Mouse (Mus musculus) liver, adult 2 months (tissue): Measurements from ENCODE around the gene Maml1. TPM values are rescaled to one million over a fixed set of nuclear protein-coding genes. Genes with fewer than 3 reads are reported as not detected.

Experiments
- DNase-seq: peaks from one replicate; pipeline ENCODE4 v3.0.0-alpha.2; 2011; ENCODE audit warnings: low read depth, low spot score; ENCODE audit errors: extremely low read depth
- H3K27ac ChIP-seq: fragments of 200-500 bp; replicated peaks from 2 replicates; pipeline ENCODE4 v1.5.1; 2012; ENCODE audit warnings: low read depth, mild to moderate bottlenecking, control low read depth, inconsistent platforms, low read length; ENCODE audit not compliant: insufficient read depth
- H3K27me3 ChIP-seq: fragments of 200-500 bp; 2 replicates; pipeline ENCODE4 v1.6.1; 2012; ENCODE audit warnings: mild to moderate bottlenecking, moderate library complexity, low read length, inconsistent platforms; ENCODE audit not compliant: control insufficient read depth, insufficient read depth
- H3K36me3 ChIP-seq: fragments of 200-500 bp; 2 replicates; pipeline ENCODE4 v1.6.1; 2012; ENCODE audit warnings: low read length, inconsistent platforms; ENCODE audit not compliant: control insufficient read depth, insufficient read depth
- H3K4me1 ChIP-seq: fragments of 200-500 bp; 2 replicates; pipeline ENCODE4 v1.6.1; 2011; ENCODE audit warnings: low read length; ENCODE audit not compliant: control insufficient read depth, insufficient read depth
- H3K4me3 ChIP-seq: fragments of 200-500 bp; 2 replicates; pipeline ENCODE4 v1.5.1; 2011; ENCODE audit warnings: low read depth, mild to moderate bottlenecking, control low read depth, low read length, moderate library complexity; ENCODE audit not compliant: insufficient read depth
- H3K79me2 ChIP-seq: fragments of 200-500 bp; 2 replicates; pipeline ENCODE4 v1.6.1; 2012; ENCODE audit warnings: inconsistent platforms, mild to moderate bottlenecking, low read length, moderate library complexity; ENCODE audit not compliant: control insufficient read depth, insufficient read depth
- H3K9ac ChIP-seq: fragments of 200-500 bp; 2 replicates; pipeline ENCODE4 v1.6.1; 2012; ENCODE audit warnings: low read depth, mild to moderate bottlenecking, control low read depth, inconsistent platforms, low read length
- CTCF ChIP-seq: fragments of 200-500 bp; IDR thresholded peaks from 2 replicates; pipeline ENCODE4 v1.5.1; 2011; ENCODE audit warnings: low read depth, low read length, control low read depth
- POLR2A ChIP-seq: fragments of 200-500 bp; IDR thresholded peaks from 2 replicates; pipeline ENCODE4 v1.6.1; 2011; ENCODE audit warnings: low read length, control low read depth; ENCODE audit not compliant: insufficient read depth; ENCODE audit errors: extremely low read depth
- WGBS: fragments of 180-500 bp; shearing (Covaris S2); methylation state at CpG from one replicate; pipeline ENCODE4 v1.1.7; 2018; 5-methylcytosine and 5-hydroxymethylcytosine counted together
- polyA plus RNA-seq: library from polyadenylated mRNA; depleted of rRNA; stranded (reverse); fragments of >200 nt; gene quantifications from 2 replicates; pipeline ENCODE4 v1.2.3, GENCODE M21; 2012
- total RNA-seq: library from RNA; depleted of rRNA; stranded (reverse); fragments of >200 nt; gene quantifications from 2 replicates; pipeline ENCODE4 v1.2.3, GENCODE M21; 2014

Gene Maml1
- total and polyA plus RNA-seq, 2 experiments: 3.1 to 8.3 TPM

- 7% methylated on average over 66 of the region's 66 CpGs for WGBS
- TF ChIP-seq POLR2A: no peak
These were observed 54.9 kb downstream of the Maml1 start for GRCm38 (mm10) chr11:50236937-50237835.

GRCm38 (mm10) chr11:50236540-50236936 is 55.6 kb downstream of the Maml1 start:
- H3K27ac ChIP-seq: no peak overlapping the region
- H3K9ac ChIP-seq: peak overlapping the region; percentile 73
- DNase-seq: peak; percentile 74
- no peaks in the 10 kb centered on the region for H3K27me3 ChIP-seq
- peaks cover 5% of the 10 kb centered on the region; the same call in 1 of the 2 replicates for H3K36me3 ChIP-seq
- H3K4me1 ChIP-seq: peaks cover 8% of the 10 kb centered on the region; the same call in 1 of the 2 replicates
- TF ChIP-seq POLR2A (0 out of 2 replicates have a peak, but pooled peaks have one; percentile 5), CTCF (peak; percentile 69)
- no peaks in the 10 kb centered on the region for H3K79me2 ChIP-seq
- WGBS: 3% methylated on average over 27 of the region's 27 CpGs
- H3K4me3 ChIP-seq: peak overlapping the region; percentile 83

More at GRCm38 (mm10) chr11:50236937-50237835, 54.9 kb downstream of the Maml1 start:
- H3K36me3 ChIP-seq: peaks cover 5% of the 10 kb centered on the region; the same call in 1 of the 2 replicates
- no peak overlapping the region for H3K27ac ChIP-seq
- peaks cover 8% of the 10 kb centered on the region; the same call in 1 of the 2 replicates for H3K4me1 ChIP-seq
- H3K79me2 ChIP-seq: no peaks in the 10 kb centered on the region
- peak overlapping the region; percentile 83 for H3K4me3 ChIP-seq
- H3K9ac ChIP-seq: peak overlapping the region; percentile 73
- no peaks in the 10 kb centered on the region for H3K27me3 ChIP-seq
- no peak for DNase-seq

GRCm38 (mm10) chr11:50234606-50235005 is 57.5 kb downstream of the Maml1 start:
- TF ChIP-seq CTCF (no peak), POLR2A (no peak)
- Histone ChIP-seq H3K4me3 (no peak overlapping the region), H3K27ac (no peak overlapping the region), H3K27me3 (no peaks in the 10 kb centered on the region), H3K79me2 (no peaks in the 10 kb centered on the region), H3K4me1 (peaks cover 9% of the 10 kb centered on the region), H3K9ac (no peak overlapping the region), H3K36me3 (peaks cover 5% of the 10 kb centered on the region; the same call in 1 of the 2 replicates)
- WGBS: 96% methylated on average over 25 of the region's 25 CpGs
- DNase-seq: no peak

DNA sequence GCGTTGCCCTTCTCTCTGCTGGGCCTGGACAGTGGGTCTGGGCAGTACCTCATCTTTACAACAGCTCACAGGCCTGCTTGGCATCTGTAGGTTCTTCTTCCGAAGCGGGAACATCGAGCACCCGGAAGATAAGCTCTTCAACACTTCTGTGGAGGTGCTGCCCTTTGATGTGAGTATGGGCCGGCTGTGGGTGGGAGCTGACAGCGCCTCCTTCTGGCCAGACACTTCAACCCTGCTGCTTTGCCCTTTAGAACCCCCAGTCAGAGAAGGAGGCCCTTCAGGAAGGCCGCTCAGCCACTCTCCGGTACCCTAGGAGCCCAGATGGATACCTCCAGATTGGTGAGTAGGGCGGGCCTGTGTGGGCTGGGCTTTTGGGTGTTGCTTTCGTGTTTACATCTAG is 58.1 kb downstream of the Maml1 start:
- Histone ChIP-seq H3K27me3 (no peaks in the 10 kb centered on the region), H3K4me3 (no peak overlapping the region), H3K4me1 (peaks cover 14% of the 10 kb centered on the region), H3K79me2 (no peaks in the 10 kb centered on the region), H3K9ac (no peak overlapping the region), H3K27ac (no peak overlapping the region), H3K36me3 (peaks cover 5% of the 10 kb centered on the region; the same call in 1 of the 2 replicates)
- TF ChIP-seq CTCF: peak; percentile 52
- TF ChIP-seq POLR2A: no peak
- DNase-seq: no peak
- WGBS: 94% methylated on average over 11 of the region's 11 CpGs

GRCm38 (mm10) chr11:50233022-50233421 is 59.1 kb downstream of the Maml1 start:
- DNase-seq: no peak
- peaks cover 18% of the 10 kb centered on the region for H3K4me1 ChIP-seq
- no peaks in the 10 kb centered on the region for H3K27me3 ChIP-seq
- TF ChIP-seq POLR2A: no peak
- TF ChIP-seq CTCF: no peak
- H3K9ac ChIP-seq: no peak overlapping the region
- peaks cover 5% of the 10 kb centered on the region; the same call in 1 of the 2 replicates for H3K36me3 ChIP-seq
- WGBS: 89% methylated on average over 13 of the region's 13 CpGs
- peaks cover 1% of the 10 kb centered on the region; the same call in 1 of the 2 replicates for H3K79me2 ChIP-seq
- H3K4me3 ChIP-seq: no peak overlapping the region
- H3K27ac ChIP-seq: no peak overlapping the region

DNA sequence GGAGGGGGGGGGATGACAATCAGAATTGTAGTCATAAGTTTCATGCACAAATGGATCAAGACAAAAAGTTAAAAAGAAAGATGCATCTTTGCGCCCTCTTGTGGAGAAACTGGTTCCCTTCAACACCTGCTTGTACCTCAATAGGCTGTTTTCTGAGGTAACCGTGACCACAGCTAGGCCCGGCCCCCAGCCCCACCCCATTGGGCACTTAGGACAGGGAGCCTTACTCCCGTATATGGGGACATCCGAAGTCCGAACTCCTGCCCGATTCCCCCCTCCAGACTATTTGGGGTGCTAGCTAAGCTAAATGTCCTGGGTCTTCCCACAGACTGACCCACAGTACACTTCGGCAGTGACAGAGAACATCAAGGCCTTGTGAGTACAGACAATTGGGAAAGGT is 60.7 kb downstream of the Maml1 start:
- TF ChIP-seq CTCF (peak; percentile 51), POLR2A (no peak)
- DNase-seq: peak; percentile 63
- Histone ChIP-seq H3K4me3 (no peak overlapping the region), H3K9ac (no peak overlapping the region), H3K36me3 (peaks cover 5% of the 10 kb centered on the region; the same call in 1 of the 2 replicates), H3K27me3 (no peaks in the 10 kb centered on the region), H3K27ac (no peak overlapping the region), H3K4me1 (peaks cover 22% of the 10 kb centered on the region), H3K79me2 (peaks cover 4% of the 10 kb centered on the region; the same call in 1 of the 2 replicates)
- 34% methylated on average over 8 of the region's 8 CpGs for WGBS
